Mouse (Mus musculus): Measurements from ENCODE around the gene Hsd17b2.

DNA sequence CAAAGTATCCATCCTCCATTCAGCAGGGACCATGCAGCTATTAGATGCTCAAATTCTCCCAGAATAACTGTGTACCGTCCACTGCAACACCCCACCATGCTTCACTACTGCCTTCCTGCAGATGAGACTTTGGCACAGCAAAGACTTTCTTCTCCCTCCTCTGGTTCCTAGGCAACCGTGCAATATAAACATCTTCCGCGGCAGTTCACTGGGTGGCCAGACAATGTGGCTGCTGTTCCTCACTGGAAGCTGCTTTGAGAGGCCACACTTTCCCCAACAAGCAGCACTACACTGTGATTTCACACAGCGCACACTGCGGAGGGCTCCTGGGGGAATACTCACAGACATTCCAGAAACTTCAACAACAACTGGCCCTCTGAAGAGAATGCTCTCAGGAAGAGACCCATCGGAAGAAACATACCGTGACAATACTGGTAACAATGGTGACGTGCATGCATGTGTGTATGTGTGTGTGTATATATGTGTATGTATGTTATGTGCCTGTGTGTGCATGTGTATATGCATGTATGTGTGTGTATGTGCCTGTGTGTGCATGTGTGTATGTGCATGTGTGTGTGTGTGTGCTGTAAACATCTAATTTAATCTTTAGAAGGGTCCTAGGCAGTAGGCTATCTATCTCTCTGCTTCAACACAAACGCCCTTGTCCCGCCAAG, 41.2 kb upstream of the Hsd17b2 start:
- TF ChIP-seq CTCF (IDR thresholded peaks at IDR 0.05; ENCODE audit: insufficient read depth, low read length) (no peak), POLR2A (IDR thresholded peaks at IDR 0.05; ENCODE audit: borderline replicate concordance, extremely low read depth, low read depth, low read length) (no peak)
